Mouse (Mus musculus) heart, postnatal 25 days (tissue): ENCODE data around the gene Oas1a. TPM values are rescaled to one million over a fixed set of nuclear protein-coding genes. Genes with fewer than 3 reads are reported as not detected.

Experiments
- DNase-seq: peaks from one replicate; pipeline ENCODE4 v3.0.0; 2022; ENCODE audit warnings: low spot score
- intact Hi-C: fragments of 180-260 bp; cut with DNase I; formaldehyde crosslinking; loops from one replicate; pipeline ENCODE4 v1.15.1; 2025
- microRNA-seq: library from miRNA; unstranded; fragments of <30 nt; microRNA quantifications from one replicate; pipeline ENCODE4 v1.2.0, GENCODE M21; 2022
- total RNA-seq, 2 experiments: library from RNA; stranded (reverse); gene quantifications; 2 replicates each; pipeline ENCODE4 v1.2.3; 2021

Gene Oas1a
- total RNA-seq, 2 experiments from 2014 or later: 0.34 to 1.0 TPM

- intact Hi-C loops: no loop called here
- no peak for DNase-seq
Observed at GRCm38 (mm10) chr5:120859241-120859640, 48.1 kb downstream of the Oas1a start.

GRCm38 (mm10) chr5:120849601-120850136 lies 57.7 kb downstream of the Oas1a start:
- DNase-seq: no peak
- intact Hi-C loops: no loop called here

GRCm38 (mm10) chr5:120847067-120847466 lies 60.3 kb downstream of the Oas1a start, which contains the start of gene Oas1f:
Gene Oas1f, plus strand, starts transcription at chr5:120847367.
- intact Hi-C loops: no loop called here
- DNase-seq: no peak

Small RNAs within 50 kb of the gene (microRNA-seq; reads per million reads assigned to microRNA genes)
- not detected for gene Gm22907

Other genes starting within 250 kb of the Oas1a start
- 1 to 10 TPM; 1.8 to 1.9 TPM for gene Dtx1, start 195.6 kb downstream of the Oas1a start, total RNA-seq
- under 1 TPM; 0.57 to 0.78 TPM for gene Oas2, start 157.7 kb downstream of the Oas1a start, total RNA-seq
- gene Oas3, start 129.9 kb downstream of the Oas1a start, total RNA-seq: under 1 TPM; 0.10 to 0.17 TPM
- gene Oas1e, start 112.0 kb downstream of the Oas1a start, total RNA-seq: not detected
- under 1 TPM; 0.10 to 0.48 TPM for gene Oas1c, start 95.0 kb downstream of the Oas1a start, total RNA-seq
- not detected for gene Oas1f, start 60.2 kb downstream of the Oas1a start, total RNA-seq
- not detected for gene Oas1h, start 46.1 kb downstream of the Oas1a start, total RNA-seq
- under 1 TPM in 1 of 2 experiments, not detected in 1; 0.25 TPM for gene Oas1g, start 19.9 kb downstream of the Oas1a start, total RNA-seq
- not detected for gene Oas1d, start 7.0 kb upstream of the Oas1a start, total RNA-seq
- under 1 TPM in 1 of 2 experiments, not detected in 1; 0.08 TPM for gene Rph3a, start 102.6 kb upstream of the Oas1a start, total RNA-seq